Mouse (Mus musculus): ENCODE measurements around the gene Nrl. TPM values are rescaled to one million over a fixed set of nuclear protein-coding genes. Genes with fewer than 3 reads are reported as not detected.
A peak's percentile ranks its signal among the peaks of the same experiment; 100 is the strongest.

Gene Nrl
- total and polyA plus RNA-seq, 3 experiments = 0.13 to 0.86 TPM; not detected in 1

- peak; percentile 75 for DNase-seq (ENCODE audit: extremely low read depth)
- dilution Hi-C loops (cut with MboI; ENCODE audit: extremely low pct_ligation_motif_present, extremely low pct_unique_long_range_greater_than_20kb, low sequenced_read_pairs) (no loop called here), in situ Hi-C loops (cut with MboI; ENCODE audit: low pct_ligation_motif_present, low pct_unique_long_range_greater_than_20kb, low sequenced_read_pairs) (no loop called here)
- Histone ChIP-seq H3K79me2 (replicated peaks; ENCODE audit: control insufficient read depth, extremely low read depth, insufficient read depth, poor library complexity, severe bottlenecking) (no peaks in the 10 kb centered on the region), H3K9me3 (replicated peaks; ENCODE audit: low read length) (no peaks in the 10 kb centered on the region), H3K9ac (ENCODE audit: insufficient read depth, low read depth) (no peak overlapping the region), H3K4me3 (replicated peaks in 1 of 3; ENCODE audit: low read depth in 2 of 3, low read length in 2 of 3, poor library complexity in 1 of 3) (no peak overlapping the region), H3K27ac (ENCODE audit: insufficient read depth, low read depth) (no peak overlapping the region), H3K36me3 (replicated peaks in 1 of 2; ENCODE audit: control insufficient read depth in 1 of 2, insufficient read depth in 1 of 2, low read length in 1 of 2) (no peaks in the 10 kb centered on the region), H3K27me3 (replicated peaks) (peaks cover 7% of the 10 kb centered on the region), H3K4me2 (ENCODE audit: insufficient read depth, low read depth, poor library complexity, severe bottlenecking) (no peak overlapping the region), H3K4me1 (ENCODE audit: control insufficient read depth in 1 of 2, insufficient read depth in 2 of 2) (peaks cover 3 to 13% of the 10 kb centered on the region in 2 experiments; a peak in 2 of 4 replicates)
- TF ChIP-seq MYC (IDR thresholded peaks at IDR 0.05; ENCODE audit: low read depth, low read length) = peak; percentile 79
- peak; percentile 78 for TF ChIP-seq RAD21 (IDR thresholded peaks at IDR 0.05; ENCODE audit: low read depth, low read length)
- no peak for TF ChIP-seq IRF4 (IDR thresholded peaks at IDR 0.05; ENCODE audit: low read depth, low read length)
- peak; percentile 79 for TF ChIP-seq USF2 (conservative IDR thresholded peaks at IDR 0.05; ENCODE audit: low read depth, low read length)
- TF ChIP-seq SMC3 (IDR thresholded peaks at IDR 0.05; ENCODE audit: low read depth, low read length) = peak; percentile 67
- TF ChIP-seq BHLHE40 (IDR thresholded peaks at IDR 0.05; ENCODE audit: low read depth, low read length) = peak; percentile 58
- no peak for TF ChIP-seq JUN (IDR thresholded peaks at IDR 0.05; ENCODE audit: insufficient read depth, low read depth, low read length)
- TF ChIP-seq CTCF (conservative IDR thresholded peaks at IDR 0.05 in 1 of 2, IDR thresholded peaks at IDR 0.05 in 1 of 2; ENCODE audit: low read depth in 2 of 2, low read length in 2 of 2) = peak; percentile 49 to 83; a peak in 3 of 4 replicates
- no peak for TF ChIP-seq CHD2 (IDR thresholded peaks at IDR 0.05; ENCODE audit: low read length)
- peak; percentile 83 for TF ChIP-seq USF1 (IDR thresholded peaks at IDR 0.05; ENCODE audit: low read depth, low read length)
- 0 out of 2 replicates have a peak, but pooled peaks have one; percentile 3 for TF ChIP-seq ZC3H11A (IDR thresholded peaks at IDR 0.05; ENCODE audit: low read depth, low read length)
Observed at GRCm38 (mm10) chr14:55527940-55528339, 3.2 kb upstream of the Nrl start.

DNA sequence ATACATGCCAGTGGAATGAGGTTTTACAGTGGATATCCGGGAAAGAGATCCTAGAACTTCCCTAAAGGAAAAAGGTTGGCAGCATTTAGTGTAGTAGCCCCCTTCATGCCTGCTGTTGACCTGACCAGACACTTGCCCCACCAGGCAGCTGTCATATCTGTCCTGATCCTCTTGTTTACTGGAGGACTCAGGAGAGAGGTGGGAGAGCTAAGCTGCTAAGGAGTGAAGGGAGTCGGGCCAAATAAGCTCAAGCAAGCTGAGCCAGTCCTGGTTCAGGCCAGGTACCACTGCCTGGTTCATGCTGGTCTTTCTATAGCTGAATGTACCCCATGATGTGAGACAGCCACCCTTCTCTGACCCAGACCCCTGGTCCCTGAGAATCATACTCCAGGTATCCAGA is 1.9 kb upstream of the Nrl start:
- peak overlapping the region; percentile 10 for H3K4me2 ChIP-seq (ENCODE audit: insufficient read depth, low read depth, poor library complexity, severe bottlenecking)
- in situ Hi-C loops (cut with MboI; ENCODE audit: low pct_ligation_motif_present, low pct_unique_long_range_greater_than_20kb, low sequenced_read_pairs) = no loop called here
- H3K27ac ChIP-seq (ENCODE audit: insufficient read depth, low read depth) = no peak overlapping the region

More for the DNA sequence above, 1.9 kb upstream of the Nrl start:
- Histone ChIP-seq H3K9me3 (replicated peaks; ENCODE audit: low read length) (no peaks in the 10 kb centered on the region), H3K36me3 (replicated peaks in 1 of 2; ENCODE audit: control insufficient read depth in 1 of 2, insufficient read depth in 1 of 2, low read length in 1 of 2) (no peaks in the 10 kb centered on the region), H3K79me2 (replicated peaks; ENCODE audit: control insufficient read depth, extremely low read depth, insufficient read depth, poor library complexity, severe bottlenecking) (no peaks in the 10 kb centered on the region), H3K4me1 (ENCODE audit: control insufficient read depth in 1 of 2, insufficient read depth in 2 of 2) (peaks cover 3 to 13% of the 10 kb centered on the region in 2 experiments; a peak in 2 of 4 replicates), H3K27me3 (replicated peaks) (peaks cover 18% of the 10 kb centered on the region), H3K4me3 (replicated peaks in 1 of 3; ENCODE audit: low read depth in 2 of 3, low read length in 2 of 3, poor library complexity in 1 of 3) (no peak overlapping the region), H3K9ac (ENCODE audit: insufficient read depth, low read depth) (0 out of 2 replicates have a peak overlapping the region, but pooled peaks have one; percentile 26)
- no peak for DNase-seq (ENCODE audit: extremely low read depth)
- dilution Hi-C loops (cut with MboI; ENCODE audit: extremely low pct_ligation_motif_present, extremely low pct_unique_long_range_greater_than_20kb, low sequenced_read_pairs) = no loop called here
- no peak for TF ChIP-seq EP300 (IDR thresholded peaks at IDR 0.05; ENCODE audit: low read length)
- no peak for TF ChIP-seq SMC3 (IDR thresholded peaks at IDR 0.05; ENCODE audit: low read depth, low read length)
- no peak for TF ChIP-seq JUND (conservative IDR thresholded peaks at IDR 0.05; ENCODE audit: low read depth, low read length)
- no peak for TF ChIP-seq TBP (conservative IDR thresholded peaks at IDR 0.05; ENCODE audit: low read depth, low read length)
- TF ChIP-seq NRF1 (IDR thresholded peaks at IDR 0.05; ENCODE audit: low read depth, low read length) = no peak
- no peak for TF ChIP-seq ZNF384 (IDR thresholded peaks at IDR 0.05; ENCODE audit: low read depth, low read length)
- TF ChIP-seq MYC (IDR thresholded peaks at IDR 0.05; ENCODE audit: low read depth, low read length) = no peak
- TF ChIP-seq MXI1 (IDR thresholded peaks at IDR 0.05; ENCODE audit: low read depth, low read length) = no peak
- no peak for TF ChIP-seq PAX5 (IDR thresholded peaks at IDR 0.05; ENCODE audit: low read length)
- TF ChIP-seq USF1 (IDR thresholded peaks at IDR 0.05; ENCODE audit: low read depth, low read length) = no peak
- no peak for TF ChIP-seq RAD21 (IDR thresholded peaks at IDR 0.05; ENCODE audit: low read depth, low read length)
- TF ChIP-seq JUN (IDR thresholded peaks at IDR 0.05; ENCODE audit: insufficient read depth, low read depth, low read length) = no peak
- no peak for TF ChIP-seq TCF12 (IDR thresholded peaks at IDR 0.05; ENCODE audit: low read depth, low read length)
- no peak for TF ChIP-seq ELF1 (IDR thresholded peaks at IDR 0.05; ENCODE audit: low read depth, low read length)
- TF ChIP-seq UBTF (IDR thresholded peaks at IDR 0.05; ENCODE audit: low read depth, low read length) = no peak
- TF ChIP-seq MAFK (IDR thresholded peaks at IDR 0.05; ENCODE audit: insufficient replicate concordance, low read length) = no peak
- no peak for TF ChIP-seq ETS1 (conservative IDR thresholded peaks at IDR 0.05; ENCODE audit: low read depth, low read length)
- no peak for TF ChIP-seq KAT2A (IDR thresholded peaks at IDR 0.05; ENCODE audit: insufficient replicate concordance, low read length)
- TF ChIP-seq E2F4 (IDR thresholded peaks at IDR 0.05; ENCODE audit: insufficient replicate concordance, low read depth, low read length) = no peak
- no peak for TF ChIP-seq CTCF (conservative IDR thresholded peaks at IDR 0.05 in 1 of 2, IDR thresholded peaks at IDR 0.05 in 1 of 2; ENCODE audit: low read depth in 2 of 2, low read length in 2 of 2)
